Mouse (Mus musculus) large intestine, adult 2 months (tissue): ENCODE results near the gene Ccdc65. TPM values are rescaled to one million over a fixed set of nuclear protein-coding genes. Genes with fewer than 3 reads are reported as not detected.
A peak's percentile ranks its signal among the peaks of the same experiment; 100 is the strongest.
"Not testable (repeated sequence)": the region's sequence is repeated elsewhere in the genome, so short reads cannot be mapped to it uniquely, and the experiment has no call there.

ENCODE experiments used
- DNase-seq: peaks from one replicate; pipeline ENCODE4 v3.0.0-alpha.2; 2012; ENCODE audit warnings: low read depth, low spot score
- WGBS: fragments of 180-500 bp; shearing (Covaris S2); methylation state at CpG from one replicate; pipeline ENCODE4 v1.1.7; 2018; 5-methylcytosine and 5-hydroxymethylcytosine counted together
- polyA plus RNA-seq: library from polyadenylated mRNA; depleted of rRNA; stranded (reverse); fragments of >200 nt; gene quantifications from 2 replicates; pipeline ENCODE4 v1.2.3, GENCODE M21; 2012

Ccdc65 gene
- polyA plus RNA-seq, 1 experiment: 0.27 TPM

DNA sequence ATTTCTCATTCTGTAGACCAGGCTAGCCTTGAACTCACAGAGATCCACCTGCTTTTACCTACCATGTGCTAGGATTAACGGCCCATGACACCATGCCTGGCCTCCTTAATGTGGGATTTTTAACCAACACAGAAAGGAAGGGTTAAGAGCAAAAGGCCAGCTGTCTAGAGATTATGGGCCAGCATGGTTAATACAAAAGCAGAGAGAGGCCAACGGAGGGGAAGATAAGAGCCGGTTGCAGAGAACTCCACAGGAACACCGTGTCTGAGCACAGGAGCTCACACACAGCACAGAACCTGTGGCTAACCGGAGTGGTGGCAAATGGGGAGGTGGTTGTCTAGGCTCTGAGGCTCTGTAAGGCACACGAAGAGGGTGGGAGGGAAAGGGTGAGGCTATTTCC is 25.4 kb downstream of the Ccdc65 start:
- 59% methylated on average over 6 of the region's 6 CpGs for WGBS
- no peak for DNase-seq

DNA sequence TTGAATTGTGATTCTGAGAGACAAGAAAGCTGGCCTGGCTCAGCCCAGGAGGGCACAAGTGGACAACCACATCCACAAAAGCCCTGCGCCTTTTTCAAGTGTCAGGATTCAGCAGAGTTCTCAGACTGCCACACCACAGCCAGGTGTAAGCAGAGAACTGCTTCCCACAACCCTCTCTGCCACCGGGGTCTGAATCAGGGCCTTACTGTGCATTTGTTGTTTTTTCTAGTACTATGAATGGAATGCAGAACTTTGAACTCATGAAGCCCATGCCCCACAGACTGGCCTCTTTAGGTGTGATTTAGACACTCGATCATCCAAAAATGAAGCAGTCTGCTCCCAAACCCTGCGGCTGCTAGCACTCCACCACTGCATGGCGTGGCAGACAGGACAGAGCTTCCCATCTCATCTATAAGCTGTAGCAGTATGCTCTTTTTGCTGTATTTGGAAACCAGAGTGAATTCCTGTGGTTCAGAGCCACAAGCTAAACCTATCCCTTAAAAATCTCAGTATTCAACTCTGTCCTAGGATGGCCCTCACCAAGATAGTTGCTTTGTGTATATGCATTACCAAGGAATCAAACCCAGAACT is 26.1 kb downstream of the Ccdc65 start:
- 70% methylated on average over 5 of the region's 5 CpGs for WGBS
- no peak for DNase-seq

DNA sequence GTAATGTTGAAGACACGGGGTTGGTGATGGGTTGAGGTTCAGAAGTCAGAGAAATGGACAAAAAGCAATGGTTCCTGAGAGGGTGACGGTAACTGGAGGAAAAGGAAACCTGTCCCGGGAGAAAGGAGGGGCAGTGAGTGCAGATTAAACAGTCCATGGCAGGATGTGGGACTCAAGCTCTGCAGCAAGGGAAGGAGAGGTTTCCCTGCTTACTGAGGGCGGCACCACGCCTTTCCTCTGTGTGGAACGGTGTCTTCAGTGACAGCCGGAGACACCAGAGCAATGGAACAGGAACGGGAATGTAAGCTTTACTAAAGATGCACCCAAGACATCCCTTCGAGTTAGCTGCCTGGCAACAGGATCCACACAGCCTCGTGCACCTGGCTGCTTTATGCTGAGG is 28.5 kb downstream of the Ccdc65 start:
- DNase-seq: no peak
- 83% methylated on average over 10 of the region's 10 CpGs for WGBS

- no peak for DNase-seq
These were observed 29.9 kb downstream of the Ccdc65 start for GRCm38 (mm10) chr15:98737881-98738280.

GRCm38 (mm10) chr15:98738796-98739195 is 30.8 kb downstream of the Ccdc65 start:
- WGBS: 75% methylated on average over 4 of the region's 4 CpGs
- no peak for DNase-seq

- WGBS: 90% methylated on average over 8 of the region's 8 CpGs
- DNase-seq: no peak
These were observed 32.2 kb downstream of the Ccdc65 start for GRCm38 (mm10) chr15:98740219-98740618.

- 65% methylated on average over 8 of the region's 8 CpGs for WGBS
- no peak for DNase-seq
These were observed 34.9 kb downstream of the Ccdc65 start for GRCm38 (mm10) chr15:98742766-98743428.

DNA sequence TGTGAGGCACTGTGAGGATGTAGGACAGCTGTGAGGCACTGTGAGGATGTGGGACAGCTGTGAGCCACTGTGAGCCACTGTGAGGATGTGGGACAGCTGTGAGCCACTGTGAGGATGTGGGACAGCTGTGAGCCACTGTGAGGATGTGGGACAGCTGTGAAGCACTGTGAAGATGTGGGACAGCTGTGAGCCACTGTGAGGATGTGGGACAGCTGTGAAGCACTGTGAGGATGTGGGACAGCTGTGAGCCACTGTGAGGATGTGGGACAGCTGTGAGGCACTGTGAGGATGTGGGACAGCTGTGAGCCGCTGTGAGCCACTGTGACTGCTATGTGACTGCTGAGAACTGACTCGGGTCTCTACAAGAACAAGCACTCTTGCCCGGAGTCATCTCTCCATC is 35.9 kb downstream of the Ccdc65 start:
- 88% methylated on average over 3 of the region's 3 CpGs for WGBS

DNA sequence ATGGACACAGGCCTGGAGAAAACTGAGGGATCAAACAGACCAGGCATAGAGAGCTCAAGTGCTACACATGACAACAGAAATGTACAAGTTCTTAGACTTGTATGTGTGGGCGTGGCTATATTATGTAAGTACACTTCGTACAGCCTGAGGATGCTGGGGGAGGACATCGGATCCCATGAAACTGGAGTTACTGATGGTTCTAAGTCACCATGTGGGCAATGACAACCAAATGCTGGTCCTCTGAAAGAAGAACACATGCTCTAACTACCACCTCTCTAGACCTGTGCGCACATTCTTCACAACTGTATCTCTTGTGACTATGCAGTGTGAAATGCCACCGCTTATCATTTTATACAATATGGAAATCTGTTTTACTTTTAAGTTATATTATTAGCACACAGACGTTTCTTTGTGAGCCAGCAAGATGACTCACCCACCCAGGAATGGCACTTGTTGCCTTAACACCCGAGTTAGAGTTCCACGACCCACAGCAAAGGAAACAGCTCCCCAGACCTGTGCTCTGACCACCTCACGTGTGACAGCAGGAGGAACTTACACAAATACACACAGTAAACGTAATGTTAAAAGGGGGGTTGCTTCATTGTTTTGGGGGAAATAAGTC is 38.4 kb downstream of the Ccdc65 start:
- WGBS: 55% methylated on average over 10 of the region's 10 CpGs
- no peak for DNase-seq

More for the DNA sequence above, 35.9 kb downstream of the Ccdc65 start:
- DNase-seq: not testable (repeated sequence)

- 37% methylated on average over 6 of the region's 6 CpGs for WGBS
- peak; percentile 75 for DNase-seq
These were observed 39.3 kb downstream of the Ccdc65 start for GRCm38 (mm10) chr15:98747296-98747695.

- DNase-seq: no peak
- 92% methylated on average over 2 of the region's 2 CpGs for WGBS
These were observed 41.1 kb downstream of the Ccdc65 start for GRCm38 (mm10) chr15:98749093-98749492.

DNA sequence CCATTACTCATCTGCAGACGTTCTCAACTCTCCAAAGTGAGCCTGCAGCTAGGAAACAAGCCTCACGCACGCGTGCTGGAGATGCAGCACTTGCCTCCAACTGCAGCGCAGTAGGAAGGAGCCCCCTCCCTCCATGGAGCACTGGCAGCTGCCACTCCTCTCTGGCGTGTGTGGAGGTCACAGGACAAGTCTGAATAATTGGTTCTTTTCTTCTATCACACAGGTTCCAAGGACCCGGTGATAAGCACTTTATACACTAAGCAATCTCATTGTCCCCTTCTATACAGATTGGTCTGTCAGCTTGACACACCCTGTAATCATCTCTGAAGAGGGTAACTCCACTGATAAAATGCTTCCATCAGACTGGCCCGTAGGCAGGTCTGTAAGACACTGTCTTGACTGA is 45.0 kb downstream of the Ccdc65 start:
- 67% methylated on average over 8 of the region's 8 CpGs for WGBS
- no peak for DNase-seq

DNA sequence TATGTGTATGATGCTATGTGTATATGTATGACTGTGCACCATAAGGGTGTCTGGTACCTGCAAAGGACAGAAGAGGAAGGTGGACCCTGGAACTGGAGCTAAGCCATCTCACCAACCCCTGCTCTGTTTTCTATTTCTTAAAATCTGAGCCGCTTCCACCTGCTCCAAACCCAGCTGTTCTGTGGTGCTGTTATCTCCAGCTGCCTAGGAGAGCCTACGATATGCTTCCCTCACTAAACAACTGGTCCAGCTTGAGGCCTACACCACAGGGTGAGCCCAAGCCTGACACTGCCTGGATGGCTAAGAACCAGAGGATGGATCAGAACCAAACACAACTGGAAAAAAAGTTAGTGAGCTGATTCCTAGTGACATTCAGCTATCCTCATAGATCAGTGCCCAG is 46.1 kb downstream of the Ccdc65 start:
- 68% methylated on average over 2 of the region's 2 CpGs for WGBS
- DNase-seq: no peak

DNA sequence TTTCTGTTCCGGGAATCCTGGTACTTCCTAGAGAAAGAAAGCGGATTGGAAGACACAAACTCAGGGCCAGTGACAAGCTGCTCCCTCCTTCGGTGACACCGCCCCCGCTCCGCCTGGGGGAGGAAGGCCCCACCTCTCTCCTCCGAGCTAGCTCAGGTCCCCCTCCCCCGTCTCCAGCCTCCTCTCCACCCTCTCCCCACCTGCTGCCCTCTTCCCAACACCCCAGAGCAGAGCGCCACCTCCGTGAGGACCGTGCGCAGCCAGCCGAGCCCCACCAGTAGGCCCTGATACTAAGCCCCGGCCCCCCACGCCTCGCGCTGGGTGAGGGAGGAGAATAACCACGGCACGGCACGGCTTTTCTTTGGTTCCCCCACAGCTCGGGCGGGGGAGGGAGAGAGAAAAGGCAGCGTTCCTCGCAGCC is 54.2 kb downstream of the Ccdc65 start:
- peak; percentile 38 for DNase-seq
- under 1% methylated on average over 24 of the region's 24 CpGs for WGBS

DNA sequence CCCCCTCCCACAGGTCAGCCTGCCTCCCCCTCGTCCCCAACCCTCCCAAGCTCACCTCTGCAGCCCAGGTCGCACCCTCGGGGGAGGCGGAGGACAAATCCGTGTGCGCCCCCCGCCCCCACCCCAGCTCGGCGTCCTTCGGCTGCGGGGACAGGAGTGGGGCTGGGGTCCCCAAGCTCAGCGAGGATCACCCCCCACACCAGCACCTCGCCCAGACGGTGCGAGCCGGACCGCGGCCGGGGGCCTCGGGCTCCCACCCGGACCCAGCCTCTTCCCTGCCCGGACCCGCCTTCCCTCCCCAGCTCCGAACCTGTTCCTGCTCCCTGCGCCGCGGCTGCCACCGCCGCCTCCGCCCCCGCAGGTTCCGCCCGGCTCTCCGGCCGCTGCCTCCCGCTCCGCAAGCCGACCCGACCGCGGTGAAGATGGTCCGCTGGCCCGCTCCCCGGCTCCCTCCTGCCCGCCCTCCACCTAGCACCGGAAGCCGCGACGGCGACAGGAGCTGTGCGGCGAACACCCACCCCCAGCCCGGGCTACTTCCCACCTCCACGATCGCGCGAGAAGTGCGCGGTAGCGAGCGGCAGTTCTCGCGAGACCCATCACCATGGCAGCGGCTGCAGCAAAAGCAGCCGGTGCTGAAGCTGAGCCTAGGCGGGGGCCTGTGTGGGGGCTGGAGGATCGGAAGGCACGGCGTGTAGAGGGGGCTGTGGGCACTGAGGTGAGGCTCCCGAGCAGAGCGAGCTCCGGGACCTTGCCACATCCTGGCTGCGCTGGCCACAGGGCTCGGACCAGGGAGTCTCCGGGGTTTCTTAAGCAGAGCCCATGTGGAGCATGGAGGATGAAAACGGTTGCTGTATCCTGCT is 54.9 kb downstream of the Ccdc65 start, which contains the start of gene Arf3:
TSS of gene Arf3 (minus strand) at position 545 of the 860 bp plus-strand sequence.
- WGBS: 2% methylated on average over 70 of the region's 76 CpGs
- DNase-seq: peak; percentile 76

- 77% methylated on average over 4 of the region's 4 CpGs for WGBS
- DNase-seq: no peak
These were observed 57.9 kb downstream of the Ccdc65 start for GRCm38 (mm10) chr15:98765929-98766328.

DNA sequence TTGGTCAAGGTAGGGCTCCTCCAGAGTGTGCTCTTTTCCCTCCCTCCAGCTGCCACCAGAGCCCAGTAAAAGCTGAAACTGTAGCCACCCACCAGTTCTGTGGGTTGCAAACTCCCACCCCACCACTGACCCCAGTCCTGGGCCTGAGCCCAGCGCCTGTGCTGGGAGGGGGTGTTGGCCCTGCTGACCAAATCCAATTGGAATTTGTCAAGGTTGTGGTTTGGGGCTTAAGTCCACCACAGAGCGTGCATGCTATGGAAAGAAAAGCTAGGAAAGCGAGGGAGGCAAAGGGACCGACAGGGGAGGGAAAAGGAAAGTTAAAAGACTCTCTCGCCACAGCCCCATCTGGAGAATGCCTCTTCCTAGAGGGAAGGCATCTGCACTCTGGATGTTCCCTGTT is 60.3 kb downstream of the Ccdc65 start:
- 60% methylated on average over 5 of the region's 5 CpGs for WGBS
- DNase-seq: no peak

DNA sequence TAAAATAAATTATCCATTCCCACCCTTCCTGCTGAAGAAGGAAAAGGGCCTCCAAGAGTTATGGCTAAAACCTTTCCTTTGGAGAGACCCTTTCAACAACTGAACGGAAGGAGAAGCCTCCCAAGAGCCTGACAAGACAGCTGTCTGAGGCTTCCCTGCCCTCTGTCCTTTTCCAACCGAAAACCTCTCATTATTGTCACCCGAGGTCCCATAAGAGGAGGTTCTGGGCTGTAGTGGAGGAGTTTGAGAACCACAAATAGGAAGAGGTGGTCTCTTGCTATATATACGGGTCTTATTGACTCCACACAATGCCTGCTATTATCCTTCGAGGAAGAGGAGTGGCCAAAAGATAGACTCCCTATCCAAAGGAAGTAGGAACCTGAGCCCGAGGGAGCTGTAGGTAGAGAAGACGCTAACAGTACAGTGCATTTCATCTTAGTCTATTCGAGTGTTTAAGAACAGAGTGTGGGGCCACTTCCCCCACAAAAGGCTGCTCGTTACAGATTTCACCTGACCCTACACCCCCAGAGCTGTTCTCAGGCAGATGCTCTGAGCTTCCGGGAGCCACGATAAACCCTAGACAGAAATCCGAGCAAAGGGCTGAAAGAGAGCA is 63.9 kb downstream of the Ccdc65 start:
- WGBS: 15% methylated on average over 12 of the region's 12 CpGs
- no peak for DNase-seq

DNA sequence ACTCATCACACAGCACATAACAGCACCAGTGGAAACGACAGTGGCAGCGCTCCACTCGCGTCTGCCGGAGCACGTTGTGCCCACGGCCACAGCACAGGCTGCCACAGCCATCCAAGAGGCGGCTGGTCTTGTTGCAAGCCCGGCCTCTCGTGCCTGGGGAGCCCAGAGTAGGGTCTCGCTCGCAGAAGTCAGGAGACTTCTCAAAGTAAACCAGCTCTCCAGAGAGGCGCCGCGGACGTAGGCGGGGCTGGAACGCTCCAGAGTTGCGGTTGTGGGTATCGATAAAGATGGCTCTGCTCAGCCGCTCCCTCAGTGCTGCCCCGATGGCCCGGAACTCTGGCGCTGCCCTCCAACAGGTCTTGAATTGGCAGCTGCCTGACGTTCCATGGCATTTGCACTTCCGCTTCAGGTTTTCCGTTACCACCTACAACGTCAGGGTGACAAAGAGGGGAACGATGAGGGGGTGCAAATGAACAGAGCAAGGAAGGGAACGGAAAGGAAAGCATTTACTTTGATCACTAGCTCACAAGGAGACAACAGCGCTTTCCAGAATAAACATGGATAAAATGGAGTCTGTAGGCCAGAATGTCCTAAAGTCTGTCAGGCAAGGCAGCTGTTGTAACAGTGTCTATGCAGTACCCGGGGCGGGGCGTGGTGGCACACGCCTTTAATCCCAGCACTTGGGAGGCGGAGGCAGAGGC is 64.7 kb downstream of the Ccdc65 start:
- WGBS: 3% methylated on average over 36 of the region's 36 CpGs
- peak; percentile 36 for DNase-seq
